10 mouse cellular contexts compared by ENCODE assay signal in the genomic region with DNA sequence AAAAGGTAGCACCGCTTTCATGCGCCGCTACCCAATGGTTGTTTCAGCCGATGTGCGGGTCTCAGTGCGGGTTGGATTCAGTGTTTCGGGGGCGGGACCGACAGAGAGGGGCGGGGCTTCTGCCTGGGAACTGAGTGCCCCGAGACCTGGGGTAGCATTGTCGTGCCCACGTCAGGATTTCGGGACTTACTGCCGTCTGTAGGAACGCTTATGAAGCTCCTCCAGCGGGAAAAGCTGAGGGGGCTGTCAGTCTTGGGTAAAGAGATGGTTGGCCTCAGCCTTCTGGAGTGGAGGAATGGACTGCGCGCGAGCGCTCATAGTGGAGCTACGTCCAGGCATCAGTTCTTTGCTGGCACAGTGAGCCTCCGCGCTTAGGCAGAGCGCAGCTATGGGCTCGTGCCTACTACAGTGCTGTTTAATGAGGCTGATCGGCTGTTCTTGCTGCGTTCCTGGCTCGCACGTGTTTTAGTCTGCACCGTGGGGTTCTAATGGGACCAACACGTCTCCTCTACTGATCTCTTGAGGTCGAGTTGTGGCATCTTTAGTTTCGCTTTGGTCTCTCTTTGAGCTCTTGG. TPM values are rescaled to one million over a fixed set of nuclear protein-coding genes. Genes with fewer than 3 reads are reported as not detected.
A peak's percentile ranks its signal among the peaks of the same experiment; 100 is the strongest.
DNase-seq lines count a peak whose midpoint lies in the region; ATAC-seq lines count a peak whose summit lies in the region.
"Had no signal": no experiment of that assay in that cellular context is flagged by ENCODE, and none has a peak within 500 bp of the region (broad histone marks: within the 10 kb centered on the region; RNA-seq: fewer than 3 reads in every experiment).

No protein-coding gene starts in this region.

- H3K27me3 ChIP-seq in heart, embryonic 10.5 days (ENCODE audit: insufficient read depth, poor library complexity, severe bottlenecking) = peaks cover 100% of the 10 kb centered on the region
- peaks cover 96% of the 10 kb centered on the region for H3K27me3 ChIP-seq in kidney, embryonic 16.5 days (ENCODE audit: insufficient read depth, low read length)

- ATAC-seq in kidney, embryonic 16.5 days (ENCODE audit: low FRiP score, low TSS enrichment) = peak; percentile 65
- ATAC-seq in megakaryocyte progenitor cell, adult 5-6 weeks (replicated peaks; ENCODE audit: poor library complexity) = peak; percentile 38

- H3K4me3 ChIP-seq in heart, embryonic 10.5 days = peak overlapping the region; percentile 56
- H3K4me3 ChIP-seq in kidney, embryonic 16.5 days (ENCODE audit: low read length) = peak overlapping the region; percentile 47

- peaks cover 24% of the 10 kb centered on the region for H3K4me1 ChIP-seq in heart, embryonic 10.5 days
- H3K4me1 ChIP-seq in kidney, embryonic 16.5 days (ENCODE audit: insufficient read depth, low read length) = peaks cover 22% of the 10 kb centered on the region

- no peak overlapping the region for H3K9ac ChIP-seq in kidney, embryonic 16.5 days (replicated peaks; ENCODE audit: low read length)

- DNase-seq in heart, embryonic 10.5 days (ENCODE audit: low spot score) = no peak
- DNase-seq in heart, adult 9 months (ENCODE audit: low spot score in 2 of 2) = no peak
- peak; percentile 54 for DNase-seq in adrenal gland, postnatal 14 days
- DNase-seq in forelimb bud, embryonic 11.5 days (ENCODE audit: low read depth, low spot score) = peak; percentile 35
- DNase-seq in thymus, postnatal 4 days = peak; percentile 64
- DNase-seq in layer of hippocampus, adult 11-12 months (ENCODE audit: low spot score) = no peak

- H3K4me2 ChIP-seq in kidney, embryonic 16.5 days (replicated peaks; ENCODE audit: low read depth, low read length) = peak overlapping the region; percentile 62

- no peaks in the 10 kb centered on the region for H3K36me3 ChIP-seq in heart, embryonic 10.5 days
- no peaks in the 10 kb centered on the region for H3K36me3 ChIP-seq in kidney, embryonic 16.5 days (ENCODE audit: insufficient read depth, low read length)

- 1% methylated on average over 34 of the region's 34 CpGs for WGBS in heart, embryonic 10.5 days
- under 1% methylated on average over 34 of the region's 34 CpGs for WGBS in kidney, embryonic 16.5 days

- H3K27ac ChIP-seq in heart, embryonic 10.5 days = no peak overlapping the region
- no peak overlapping the region for H3K27ac ChIP-seq in kidney, embryonic 16.5 days (ENCODE audit: low read length)

- no peaks in the 10 kb centered on the region for H3K9me3 ChIP-seq in heart, embryonic 10.5 days
- H3K9me3 ChIP-seq in kidney, embryonic 16.5 days (ENCODE audit: low read length) = no peaks in the 10 kb centered on the region

RNA-seq across cellular contexts. Expression of a gene that starts 0.3 kb away (rescaled TPM):
- not detected in 2 replicates for polyA plus RNA-seq in heart, embryonic 10.5 days (2016; fragmentation: Nextera tagmentation; extraction: Ambion mirVana)
- total RNA-seq in adrenal gland, postnatal 14 days (2021) = not detected in 2 replicates
- not detected in 2 replicates for polyA plus RNA-seq in kidney, embryonic 16.5 days (2015; fragmentation: Nextera tagmentation; extraction: Ambion mirVana)
- total RNA-seq in megakaryocyte progenitor cell, adult 5-6 weeks (2015) = not detected in 2 replicates
- not detected in 2 replicates for total RNA-seq in megakaryocyte progenitor cell, adult 5-6 weeks (2017)
- total RNA-seq: MEL had no signal

RNA-seq across cellular contexts. Expression of a gene that starts 12.7 kb away (rescaled TPM):
- polyA plus RNA-seq in heart, embryonic 10.5 days (2016; fragmentation: Nextera tagmentation; extraction: Ambion mirVana) = 50.8 and 55.4 TPM in 2 replicates
- total RNA-seq in adrenal gland, postnatal 14 days (2021) = 27.2 and 28.0 TPM in 2 replicates
- 57.7 and 58.8 TPM in 2 replicates for polyA plus RNA-seq in kidney, embryonic 16.5 days (2015; fragmentation: Nextera tagmentation; extraction: Ambion mirVana)
- total RNA-seq in megakaryocyte progenitor cell, adult 5-6 weeks (2015) = 24.0 and 25.8 TPM in 2 replicates
- total RNA-seq in megakaryocyte progenitor cell, adult 5-6 weeks (2017) = 35.2 and 36.5 TPM in 2 replicates

RNA-seq across cellular contexts. Expression of a gene that starts 13.0 kb away (rescaled TPM):
- 36.8 and 36.9 TPM in 2 replicates for polyA plus RNA-seq in heart, embryonic 10.5 days (2016; fragmentation: Nextera tagmentation; extraction: Ambion mirVana)
- total RNA-seq in adrenal gland, postnatal 14 days (2021) = 16.3 and 18.2 TPM in 2 replicates
- polyA plus RNA-seq in kidney, embryonic 16.5 days (2015; fragmentation: Nextera tagmentation; extraction: Ambion mirVana) = 38.0 and 40.6 TPM in 2 replicates
- 32.2 and 34.8 TPM in 2 replicates for total RNA-seq in megakaryocyte progenitor cell, adult 5-6 weeks (2015)
- total RNA-seq in megakaryocyte progenitor cell, adult 5-6 weeks (2017) = 21.0 and 21.1 TPM in 2 replicates

RNA-seq across cellular contexts. Expression of a gene that starts 33.1 kb away (rescaled TPM):
- polyA plus RNA-seq in heart, embryonic 10.5 days (2016; fragmentation: Nextera tagmentation; extraction: Ambion mirVana) = 0.30 and 0.45 TPM in 2 replicates
- 6.8 and 7.7 TPM in 2 replicates for total RNA-seq in adrenal gland, postnatal 14 days (2021)
- polyA plus RNA-seq in kidney, embryonic 16.5 days (2015; fragmentation: Nextera tagmentation; extraction: Ambion mirVana) = 0.99 and 1.9 TPM in 2 replicates
- not detected in 2 replicates for total RNA-seq in megakaryocyte progenitor cell, adult 5-6 weeks (2015)
- total RNA-seq in megakaryocyte progenitor cell, adult 5-6 weeks (2017) = not detected in 2 replicates
- total RNA-seq: MEL had no signal

RNA-seq across cellular contexts. Expression of a gene that starts 44.0 kb away (rescaled TPM):
- polyA plus RNA-seq in heart, embryonic 10.5 days (2016; fragmentation: Nextera tagmentation; extraction: Ambion mirVana) = not detected in 2 replicates
- not detected in 2 replicates for total RNA-seq in adrenal gland, postnatal 14 days (2021)
- polyA plus RNA-seq in kidney, embryonic 16.5 days (2015; fragmentation: Nextera tagmentation; extraction: Ambion mirVana) = 0.27 and 0.62 TPM in 2 replicates
- not detected in 2 replicates for total RNA-seq in megakaryocyte progenitor cell, adult 5-6 weeks (2015)
- not detected in 2 replicates for total RNA-seq in megakaryocyte progenitor cell, adult 5-6 weeks (2017)
- total RNA-seq: left cerebral cortex, postnatal 10 days; MEL had no signal

Comparison
In these comparisons a context has a peak if more than half of its experiments do, and no peak if none do; other contexts are left out.
1. DNase-seq: peak in adrenal gland, postnatal 14 days (single experiment), forelimb bud, embryonic 11.5 days (single experiment) and thymus, postnatal 4 days (single experiment); none in heart, embryonic 10.5 days (single experiment), heart, adult 9 months (0 of 2) and layer of hippocampus, adult 11-12 months (single experiment).